Mouse (Mus musculus): ENCODE results near the gene Pkd1l2.

Gene Pkd1l2

DNA sequence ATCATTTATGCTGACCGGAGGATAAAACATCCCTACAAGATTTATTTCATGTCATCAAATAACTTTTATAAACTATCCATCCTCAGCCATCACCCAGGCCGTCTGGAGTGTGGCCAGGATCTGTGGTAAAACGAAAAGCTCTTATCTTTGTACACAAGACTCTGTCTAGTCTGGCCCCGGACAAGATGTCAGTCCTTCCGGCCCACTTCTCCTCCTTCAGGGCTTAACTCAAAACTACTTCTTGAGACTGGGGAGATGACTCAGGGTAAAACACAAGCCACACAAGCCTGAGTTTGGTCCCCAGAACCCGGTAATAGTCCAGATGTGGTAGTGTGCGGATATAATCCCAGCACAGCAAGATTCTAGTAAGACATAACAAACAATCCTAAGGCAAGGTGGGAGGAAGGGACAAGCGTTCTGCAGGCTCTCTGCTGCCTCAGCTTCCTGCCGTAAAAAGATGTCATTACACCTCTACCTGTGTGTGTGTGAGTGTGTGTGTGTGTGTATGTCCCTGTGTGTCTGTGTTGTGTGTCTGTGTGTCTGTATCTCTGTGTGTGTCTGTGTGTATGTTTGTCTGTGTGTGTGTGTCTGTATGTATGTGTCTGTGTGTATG, 804 bp upstream of the Pkd1l2 start:
- DNase-seq = no peak

DNA sequence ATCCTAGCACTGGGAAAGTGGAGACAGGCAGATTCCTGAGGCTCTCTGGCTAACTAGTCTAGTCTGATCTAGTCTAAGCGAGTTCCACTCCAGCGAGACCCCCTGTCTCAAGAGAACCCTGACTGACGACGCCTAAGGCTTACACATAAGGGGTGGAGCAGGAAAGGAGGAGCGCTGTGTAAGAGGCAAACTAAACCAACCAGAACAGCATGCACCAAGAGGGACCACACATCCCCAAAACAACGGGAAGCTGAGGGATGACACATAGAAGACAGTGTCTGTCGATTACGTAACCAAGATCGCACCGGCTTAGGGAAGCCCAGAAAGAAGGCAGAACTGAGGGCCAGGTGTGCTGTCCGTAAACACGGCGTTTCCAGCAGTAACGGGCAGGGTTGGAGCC, 2.6 kb downstream of the Pkd1l2 start:
- DNase-seq = no peak

DNA sequence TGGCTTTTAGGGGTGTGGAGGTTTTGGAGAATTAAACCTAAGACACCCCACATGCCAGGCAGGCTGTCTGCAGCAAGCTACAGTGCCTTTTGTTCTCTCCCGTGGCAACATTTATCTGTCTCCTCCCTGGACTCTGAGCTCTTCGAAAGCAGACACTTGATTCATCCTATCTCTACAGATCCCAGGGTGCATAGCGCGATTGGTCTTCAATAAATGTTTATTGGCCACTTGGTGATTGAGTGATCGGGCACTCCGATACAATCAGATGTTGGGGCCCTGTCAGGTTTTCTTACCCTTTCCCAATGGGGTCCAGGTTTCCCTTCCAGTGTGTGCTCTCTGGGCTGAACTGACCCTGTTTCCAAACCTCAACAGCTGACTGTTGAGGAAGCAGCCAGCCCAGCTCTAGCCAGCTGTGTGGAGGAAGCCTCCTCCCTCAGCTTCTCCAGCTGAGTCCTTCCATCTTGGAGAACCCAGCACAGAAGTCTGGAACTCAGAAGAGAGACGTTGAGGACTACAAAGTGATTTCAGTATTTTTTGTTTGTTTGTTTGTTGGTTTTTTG, 3.8 kb downstream of the Pkd1l2 start:
- no peak for DNase-seq

DNA sequence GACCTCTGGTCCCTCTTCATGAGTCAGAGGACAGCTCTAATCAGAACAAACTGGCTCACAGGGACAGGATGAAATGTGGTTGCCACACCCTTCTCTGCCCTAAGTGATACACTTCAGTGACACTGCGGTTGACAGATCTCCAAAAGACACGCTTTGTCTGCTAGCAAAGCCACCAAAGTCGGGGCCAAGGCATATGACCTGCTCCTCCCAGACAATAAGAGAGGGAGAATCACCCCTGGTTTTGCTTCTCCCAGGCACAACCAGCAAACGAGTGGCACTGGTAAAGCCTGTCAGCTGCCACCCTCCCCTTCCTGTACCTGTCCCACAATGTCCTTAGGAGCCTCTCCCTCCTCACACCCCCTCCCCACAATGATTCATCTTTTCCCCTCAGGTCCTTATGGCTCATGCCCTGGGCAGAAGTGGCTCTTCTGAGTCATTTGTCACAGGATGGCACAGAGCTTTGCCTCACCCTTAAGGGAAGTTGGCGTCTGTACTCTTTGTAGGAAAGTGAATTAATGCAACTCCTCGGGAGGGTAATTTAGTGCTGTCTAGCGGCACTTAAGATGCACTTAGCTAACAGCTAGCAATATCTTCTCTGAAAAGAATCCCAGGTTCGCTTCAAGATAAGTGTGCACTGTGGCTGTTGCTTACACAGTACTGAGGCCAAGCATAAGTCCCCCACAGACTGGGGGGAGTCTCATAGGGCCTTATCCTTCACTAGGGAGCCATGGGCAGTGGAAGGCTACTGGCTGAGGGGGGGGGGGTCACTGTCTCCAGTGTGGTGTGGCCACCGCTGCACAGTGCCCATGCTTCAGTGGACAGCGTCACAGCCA, 7.7 kb downstream of the Pkd1l2 start:
- no peak for DNase-seq

DNA sequence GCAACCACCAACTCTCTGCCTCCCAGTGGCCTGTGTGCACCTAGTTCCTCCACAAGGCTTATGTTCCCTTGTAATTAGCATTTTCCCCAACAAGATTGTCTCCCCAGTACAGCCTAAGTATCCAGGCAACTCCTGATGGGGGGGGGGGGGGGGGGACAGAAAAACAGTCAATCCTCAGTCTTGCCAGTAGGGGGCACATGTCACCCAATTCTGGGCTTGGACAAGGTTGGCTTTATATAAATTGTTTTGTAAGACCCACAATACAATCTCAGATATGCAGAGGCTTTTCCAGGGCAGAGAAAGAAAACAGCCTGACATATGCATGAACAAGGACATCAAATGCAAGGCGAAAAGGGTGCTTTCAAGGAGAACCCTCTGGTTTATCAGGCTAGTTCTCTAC, 12.5 kb downstream of the Pkd1l2 start:
- DNase-seq = peak; percentile 29

DNA sequence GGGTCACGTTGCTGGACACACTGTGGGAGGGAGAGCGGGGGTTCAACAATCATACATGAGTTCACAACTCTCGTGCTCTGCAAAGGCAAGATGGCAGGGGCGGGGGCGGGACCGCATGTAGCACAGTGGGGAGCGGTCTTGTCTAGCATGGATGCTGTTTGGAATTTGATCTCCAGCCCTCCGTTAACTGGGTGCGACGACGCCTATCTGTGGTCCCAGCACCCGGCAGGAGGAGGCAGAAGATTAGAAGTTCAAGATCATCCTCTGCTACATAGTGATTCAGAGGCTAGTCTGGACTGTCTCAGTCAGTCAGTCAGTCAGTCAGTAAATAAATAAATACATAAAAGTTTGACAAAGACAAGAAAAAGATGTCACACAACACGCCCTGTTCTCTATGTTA, 14.0 kb downstream of the Pkd1l2 start:
- DNase-seq = no peak

DNA sequence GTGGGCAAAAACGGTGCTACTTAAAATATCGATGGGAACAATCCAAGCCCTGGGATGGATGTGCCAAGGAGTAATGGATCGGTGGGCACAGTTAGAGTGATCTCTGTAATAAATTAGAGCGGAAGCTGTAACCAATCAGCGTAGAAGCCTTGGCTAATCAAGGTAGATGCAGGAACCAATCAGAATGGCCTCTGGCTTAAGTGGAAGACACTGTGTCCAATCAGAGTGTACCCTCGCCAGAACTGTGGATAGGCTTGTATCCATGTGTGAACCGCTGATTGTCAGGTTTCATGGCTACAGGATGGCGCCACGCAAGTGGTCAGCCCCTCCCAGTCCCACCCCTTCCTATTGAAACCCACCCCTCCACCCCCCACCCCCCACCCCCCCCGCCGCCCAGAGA, 14.9 kb downstream of the Pkd1l2 start:
- DNase-seq = no peak

DNA sequence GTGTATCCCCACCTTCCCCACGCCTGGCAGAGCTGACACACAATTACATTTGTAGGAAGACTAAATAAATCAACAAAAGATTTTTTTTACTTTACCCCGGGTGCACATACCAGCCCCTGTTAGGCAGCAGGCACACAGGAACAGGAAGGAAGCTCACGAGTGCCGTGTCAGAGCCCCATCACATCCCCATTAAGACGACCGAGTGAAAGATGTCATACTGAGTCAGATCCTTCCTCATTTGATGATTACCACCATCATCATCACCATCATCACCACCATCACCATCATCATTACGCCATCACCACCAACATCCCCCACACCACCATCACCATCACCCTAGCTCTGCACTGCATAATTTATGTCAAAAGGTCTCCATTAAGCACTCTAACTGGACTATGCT, 15.3 kb downstream of the Pkd1l2 start:
- DNase-seq = no peak

DNA sequence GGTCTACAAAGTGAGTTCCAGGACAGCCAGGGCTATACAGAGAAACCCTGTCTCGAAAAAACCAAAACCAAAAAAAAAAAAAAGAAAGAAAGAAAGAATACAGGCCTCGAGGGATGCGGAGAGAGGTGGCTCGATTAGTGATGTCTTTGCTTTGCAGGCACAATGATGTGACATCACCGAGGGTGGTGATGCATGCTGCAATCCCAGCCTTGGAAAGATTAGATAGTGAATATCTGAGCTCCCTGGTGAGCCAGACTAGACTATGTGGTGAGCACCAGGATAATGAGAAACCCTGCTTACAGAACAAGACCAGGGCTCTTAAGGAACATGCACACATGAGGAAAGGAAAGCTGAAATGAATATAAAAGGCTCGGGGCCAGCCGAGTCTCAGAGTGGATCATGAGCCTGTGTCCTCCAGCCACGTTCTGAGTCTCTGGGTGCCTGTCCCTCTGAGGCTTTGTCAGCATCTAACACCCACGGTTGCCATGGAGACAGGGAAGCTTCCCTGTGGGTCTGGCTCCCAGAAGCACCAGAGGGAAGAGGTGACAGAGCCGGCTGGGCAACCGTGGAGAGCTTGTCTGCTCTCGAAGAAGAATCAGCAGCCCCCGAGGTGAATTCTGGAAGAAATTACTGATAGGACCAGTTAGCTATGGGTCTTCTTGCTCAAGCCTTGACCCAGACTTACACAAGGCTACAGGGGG, 20.9 kb downstream of the Pkd1l2 start:
- DNase-seq = peak; percentile 51

DNA sequence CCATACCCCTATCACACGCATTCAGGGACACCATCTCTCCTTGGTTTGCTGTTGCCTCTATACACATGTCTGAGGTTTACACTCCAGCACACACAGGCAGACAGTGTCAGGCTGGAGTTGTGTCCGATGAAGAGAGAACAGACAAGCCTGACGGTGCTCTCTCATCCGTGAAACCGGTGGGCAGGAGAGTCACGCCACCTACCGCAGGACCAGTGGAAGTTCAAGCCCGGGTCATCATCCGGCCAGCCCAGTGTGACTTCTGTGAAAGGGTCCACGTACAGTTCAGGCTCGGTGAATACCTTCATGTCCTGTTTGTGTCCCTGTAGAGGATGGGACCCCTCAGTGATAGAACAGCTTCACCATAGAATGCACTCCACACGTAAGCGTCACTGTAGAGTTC, 21.9 kb downstream of the Pkd1l2 start:
- no peak for DNase-seq

DNA sequence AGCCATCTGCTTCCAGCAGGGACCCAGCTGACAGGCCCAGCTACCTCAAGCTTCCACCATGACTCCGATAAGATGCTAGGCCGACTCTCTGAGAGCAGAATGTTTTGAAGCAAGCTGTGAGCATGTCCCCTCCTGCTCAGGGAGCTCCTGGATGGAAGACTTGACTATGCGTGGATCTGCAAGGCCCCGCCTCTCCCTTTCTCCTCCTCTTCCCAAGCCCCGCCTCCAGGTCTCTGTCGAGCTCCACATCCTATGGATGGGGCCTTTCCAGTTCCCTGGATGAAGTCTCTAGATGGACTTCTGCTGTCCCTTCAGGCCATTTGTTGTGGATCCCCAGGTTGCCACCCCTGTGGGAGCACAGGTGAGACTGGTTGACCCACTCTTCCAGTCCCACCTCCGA, 23.2 kb downstream of the Pkd1l2 start:
- DNase-seq = no peak

DNA sequence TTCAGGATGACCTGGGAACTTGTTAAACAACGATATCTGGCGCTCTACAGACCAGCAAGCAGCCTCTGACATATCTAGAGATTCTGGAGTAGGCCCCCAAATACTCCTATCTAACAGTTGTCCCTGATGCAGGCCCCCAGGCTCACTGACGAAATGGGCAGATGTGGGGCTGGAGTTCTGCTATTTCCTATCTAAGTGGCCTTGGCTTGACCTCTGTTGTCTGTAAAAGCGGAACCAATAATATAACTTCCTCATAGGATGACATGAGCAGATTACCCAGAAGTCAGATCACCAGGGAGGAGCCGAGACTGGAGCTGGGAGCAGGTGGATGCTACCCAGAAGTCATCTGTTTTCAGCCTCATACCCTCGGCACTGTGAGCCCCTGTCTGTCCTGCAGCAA, 27.2 kb downstream of the Pkd1l2 start:
- no peak for DNase-seq

DNA sequence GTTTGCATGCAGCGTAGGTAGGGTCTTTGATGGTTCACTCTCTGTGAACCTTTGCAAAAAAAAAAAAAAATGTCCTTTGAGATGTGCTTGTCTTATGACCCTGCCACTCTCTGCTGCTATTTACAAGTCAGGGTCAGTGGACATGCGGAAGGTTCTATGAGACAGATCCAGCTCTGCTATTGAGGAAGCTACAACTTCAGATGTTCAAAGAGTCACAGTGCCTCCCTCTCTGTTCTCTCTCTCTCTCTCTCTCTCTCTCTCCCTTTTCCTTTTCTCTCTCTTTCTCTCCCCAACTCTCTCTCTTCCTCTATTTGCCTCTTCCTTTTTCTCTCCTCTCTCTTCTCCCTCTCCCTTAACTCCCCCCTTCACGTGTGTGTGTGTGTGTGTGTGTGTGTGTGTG, 28.1 kb downstream of the Pkd1l2 start:
- DNase-seq = no peak

DNA sequence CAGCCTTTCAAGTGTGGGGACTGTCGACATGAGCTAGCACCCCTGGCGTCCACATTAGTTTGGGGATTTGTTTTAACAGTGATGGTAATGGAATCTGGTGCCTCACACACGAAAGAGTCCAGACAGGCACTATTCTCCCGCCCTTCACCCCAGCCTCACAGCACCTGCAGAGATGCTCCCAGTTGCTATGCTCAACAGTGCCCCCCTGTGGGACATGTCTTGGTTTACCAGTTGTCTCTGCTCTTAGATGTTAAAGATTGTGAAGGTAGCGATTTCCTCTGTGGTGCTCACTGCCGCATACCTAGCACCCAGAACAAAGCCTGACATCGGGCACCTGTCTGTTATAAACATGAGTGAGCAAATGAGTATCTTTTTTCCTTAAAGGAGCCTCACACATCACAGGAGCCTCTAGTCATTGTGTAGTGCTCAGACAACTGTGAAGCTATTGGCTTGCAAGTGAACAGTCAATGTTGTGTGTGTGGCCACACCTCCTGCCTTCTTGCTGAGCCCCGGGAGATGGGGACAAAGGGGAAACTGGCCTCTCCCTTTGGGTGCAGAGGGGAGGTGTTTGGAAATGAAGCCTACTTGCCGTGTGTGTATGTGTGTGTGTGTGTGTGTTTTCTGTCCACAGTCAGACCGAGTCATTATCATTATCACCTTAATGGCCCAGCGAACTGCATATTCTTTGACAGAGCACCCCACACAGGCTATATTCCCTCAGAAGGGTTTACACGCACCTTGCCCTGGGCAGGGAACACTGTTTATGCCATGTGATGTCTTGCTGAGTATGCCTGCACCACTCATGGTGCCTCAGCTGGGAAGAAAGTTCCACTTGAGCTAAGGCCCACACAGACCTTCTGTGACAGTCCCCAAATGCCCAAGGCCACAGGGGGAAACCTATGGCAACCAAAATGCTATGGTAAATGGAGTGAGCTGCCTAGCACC, 28.8 kb downstream of the Pkd1l2 start:
- no peak for DNase-seq

DNA sequence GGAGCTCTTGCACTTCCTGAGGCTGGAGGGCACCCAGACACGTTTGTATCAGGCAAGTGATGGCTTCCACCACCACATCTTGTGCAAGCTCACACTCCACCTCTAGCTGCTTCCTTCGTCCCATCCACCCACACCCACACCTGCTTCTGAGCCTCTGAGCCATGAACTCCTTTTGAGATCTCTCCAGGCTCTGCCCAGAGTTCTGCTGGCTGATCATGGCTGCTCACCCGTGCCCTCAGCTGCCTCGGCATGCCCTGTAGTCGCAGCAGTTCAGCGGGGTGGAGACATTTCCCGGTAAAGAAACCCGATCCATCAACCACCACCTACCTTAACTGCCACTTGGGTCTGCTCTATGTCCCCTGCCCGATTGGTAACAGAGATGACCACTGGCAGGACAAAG, 30.9 kb downstream of the Pkd1l2 start:
- DNase-seq = no peak

DNA sequence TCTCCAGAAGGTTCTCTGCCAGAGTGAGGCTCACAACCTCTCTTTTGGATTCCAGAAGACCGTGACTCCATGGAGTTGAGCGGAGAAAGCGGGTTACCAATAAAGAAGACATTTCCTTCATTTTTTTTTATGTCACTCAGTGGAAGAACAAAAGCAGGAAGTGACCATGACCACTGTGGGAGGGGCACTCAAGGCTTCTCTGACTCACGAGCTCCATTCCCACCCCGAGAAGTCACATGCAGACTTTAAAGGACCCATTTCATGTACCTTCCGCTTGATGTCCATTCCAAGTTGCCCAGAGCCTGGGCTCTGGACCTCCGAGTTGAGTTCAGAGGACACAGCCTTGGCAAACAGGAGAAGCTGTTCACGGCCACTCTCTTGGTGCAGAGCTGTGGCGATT, 31.5 kb downstream of the Pkd1l2 start:
- DNase-seq = no peak

DNA sequence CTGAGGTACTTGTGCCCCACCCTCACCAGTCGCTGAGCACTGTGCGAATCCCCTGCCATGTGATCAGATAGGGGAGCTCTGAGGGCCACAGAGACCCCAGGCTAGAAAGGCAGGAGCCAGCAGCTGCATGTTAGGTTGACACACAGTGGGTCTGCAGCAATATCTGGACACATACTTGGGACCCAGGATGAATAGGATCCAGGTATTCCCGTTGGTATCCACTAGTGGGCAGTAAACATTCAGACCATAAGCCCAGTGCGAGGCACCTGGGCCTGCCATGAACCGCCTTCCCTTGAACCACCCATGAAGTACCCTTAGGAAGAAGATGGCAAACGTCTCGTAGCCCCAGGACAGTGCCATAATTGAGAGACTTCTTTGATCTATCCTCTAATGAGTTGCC, 32.8 kb downstream of the Pkd1l2 start:
- no peak for DNase-seq

DNA sequence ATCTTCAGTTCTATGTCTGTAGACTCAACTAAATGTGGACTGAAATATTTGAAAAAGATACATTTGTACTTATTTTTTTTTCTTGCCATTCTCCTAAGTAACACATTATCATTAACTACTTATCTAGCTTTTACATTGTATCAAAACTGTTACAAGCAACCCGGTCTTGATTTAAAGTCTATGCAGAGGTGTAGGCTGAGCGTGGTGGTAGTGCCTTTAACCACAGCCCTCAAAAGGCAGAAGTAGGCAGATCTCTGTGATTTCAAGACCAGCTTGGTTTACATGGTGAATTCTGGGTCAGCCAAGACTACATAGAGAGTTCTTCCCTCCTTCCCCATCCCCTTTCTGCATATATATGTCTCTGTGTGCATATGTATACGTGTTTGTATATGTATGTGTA, 38.7 kb downstream of the Pkd1l2 start:
- DNase-seq = no peak

DNA sequence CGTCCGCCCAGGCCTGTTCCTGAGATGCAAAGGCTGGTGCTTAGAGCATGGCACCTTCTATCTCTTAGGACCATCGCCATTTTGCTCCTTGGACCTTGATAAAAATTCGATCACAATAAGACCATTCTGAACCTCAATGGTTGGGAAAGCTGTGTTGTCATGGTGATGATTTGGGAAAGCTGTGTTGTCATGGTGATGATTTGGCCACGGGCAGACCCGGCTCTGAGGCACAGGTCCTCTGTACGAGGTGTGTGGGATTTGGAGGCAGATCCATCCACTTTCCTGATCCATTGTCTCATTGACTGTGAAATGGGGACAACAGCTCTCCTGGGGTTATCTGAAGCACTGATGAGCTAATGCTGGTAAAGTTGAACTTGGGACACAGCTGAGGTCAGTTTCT, 42.4 kb downstream of the Pkd1l2 start:
- no peak for DNase-seq

DNA sequence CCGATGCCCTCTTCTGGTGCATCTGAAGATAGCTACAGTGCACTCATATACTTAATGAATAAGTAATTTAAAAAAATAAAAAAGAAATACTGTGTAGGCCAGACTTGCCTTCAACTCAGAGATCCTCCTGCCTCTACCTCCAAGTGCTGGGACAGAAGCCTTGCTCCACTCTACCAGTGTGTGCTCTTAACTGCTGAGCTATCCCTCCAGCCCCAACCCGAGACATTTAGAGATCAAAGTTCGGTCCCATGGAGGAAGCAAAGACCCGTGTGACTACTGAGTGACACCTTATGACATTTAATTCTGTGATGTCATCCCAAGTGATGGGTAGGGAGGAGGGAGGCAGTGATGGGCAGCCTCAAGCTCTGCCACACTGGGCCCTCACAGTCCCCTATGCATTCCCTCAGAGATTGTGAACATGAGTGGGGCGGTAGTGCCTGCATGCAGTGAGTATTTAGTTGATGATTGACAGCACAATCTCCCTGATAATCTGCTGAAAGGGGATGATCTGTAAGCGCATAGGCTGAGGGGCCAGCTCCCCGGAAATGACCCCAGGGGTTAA, 44.8 kb downstream of the Pkd1l2 start:
- no peak for DNase-seq

DNA sequence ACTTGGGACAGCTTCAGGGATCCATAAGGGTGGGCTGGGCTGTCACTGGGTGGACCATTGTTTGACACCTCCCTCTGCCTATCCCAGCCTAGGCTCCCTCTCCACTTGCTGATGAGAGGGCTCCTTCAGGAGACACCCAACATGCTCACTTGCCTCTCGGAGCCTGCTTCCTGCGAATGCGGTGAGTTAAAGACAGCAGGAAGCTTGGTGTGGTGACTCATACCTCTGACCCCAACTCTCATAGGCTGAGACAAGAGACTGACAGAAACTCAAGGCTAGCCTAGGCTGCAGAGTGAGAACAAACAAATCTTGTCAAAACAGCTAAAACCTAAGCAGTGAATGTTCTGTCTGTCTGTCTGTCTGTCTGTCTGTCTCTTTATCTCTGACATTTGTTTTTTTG, 48.9 kb downstream of the Pkd1l2 start:
- DNase-seq = no peak

DNA sequence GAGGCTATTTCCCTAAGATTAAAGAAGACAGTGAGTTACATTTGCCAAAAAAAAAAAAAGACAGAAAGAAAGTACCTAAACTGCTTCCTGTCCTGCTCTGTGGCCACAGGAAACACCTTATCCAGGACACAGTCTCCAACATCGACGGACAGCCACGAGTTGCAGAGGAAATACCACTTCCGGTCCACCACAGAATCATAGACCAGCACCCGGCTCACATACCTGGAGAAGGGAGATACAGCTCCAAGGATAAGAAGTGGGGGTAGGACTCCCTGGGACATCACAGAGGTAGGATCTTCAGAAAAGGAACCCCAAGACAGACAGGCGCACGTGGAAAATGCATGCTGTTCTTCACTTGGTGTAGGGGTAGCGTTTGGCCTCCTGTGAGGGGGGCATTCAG, 49.6 kb downstream of the Pkd1l2 start:
- DNase-seq = no peak

Data from lung, postnatal 10 days (tissue).